Mouse (Mus musculus) forebrain, postnatal 0 days (tissue): Measurements from ENCODE around the gene Farsb. TPM values are rescaled to one million over a fixed set of nuclear protein-coding genes. Genes with fewer than 3 reads are reported as not detected.

Experiments
- ATAC-seq: fragments of 200-750 bp; cut with Nextera tagmentation; 2 replicates; pipeline ENCODE4 v1.8.0; 2017; ENCODE audit warnings: mild to moderate bottlenecking, moderate library complexity
- DNase-seq: peaks from one replicate; pipeline ENCODE4 v3.0.0-alpha.2; 2015
- H3K27ac ChIP-seq: fragments of 300-500 bp; sonication (generic); 2 replicates; pipeline ENCODE4 v1.5.1; 2014; ENCODE audit warnings: low read depth, mild to moderate bottlenecking, antibody characterized with exemption, low read length, moderate library complexity, mixed read lengths
- H3K27me3 ChIP-seq: fragments of 300-500 bp; sonication (generic); 2 replicates; pipeline ENCODE4 v1.6.1; 2014; ENCODE audit warnings: mild to moderate bottlenecking, low read length, mixed read lengths; ENCODE audit not compliant: insufficient read depth
- H3K36me3 ChIP-seq: fragments of 300-500 bp; sonication (generic); 2 replicates; pipeline ENCODE4 v1.6.1; 2014; ENCODE audit warnings: mild to moderate bottlenecking, moderate library complexity; ENCODE audit not compliant: insufficient read depth
- H3K4me1 ChIP-seq: fragments of 300-500 bp; sonication (generic); 2 replicates; pipeline ENCODE4 v1.6.1; 2014; ENCODE audit warnings: antibody characterized with exemption; ENCODE audit not compliant: insufficient read depth
- H3K4me2 ChIP-seq: fragments of 300-500 bp; sonication (generic); 2 replicates; pipeline ENCODE4 v1.6.1; 2014; ENCODE audit warnings: low read depth, mild to moderate bottlenecking, moderate library complexity
- H3K4me3 ChIP-seq: fragments of 300-500 bp; sonication (generic); 2 replicates; pipeline ENCODE4 v1.5.1; 2014; ENCODE audit warnings: low read depth, low read length, mixed read lengths
- H3K9ac ChIP-seq: fragments of 300-500 bp; sonication (generic); 2 replicates; pipeline ENCODE4 v1.6.1; 2014; ENCODE audit warnings: mild to moderate bottlenecking
- H3K9me3 ChIP-seq: fragments of 300-500 bp; sonication (generic); 2 replicates; pipeline ENCODE4 v1.6.1; 2016; ENCODE audit warnings: low read length
- CTCF ChIP-seq: sonication (generic); IDR thresholded peaks from 2 replicates; pipeline ENCODE4 v1.5.1; 2016; ENCODE audit warnings: antibody characterized with exemption, control low read depth, low read depth
- WGBS: fragments of 180-500 bp; shearing (Covaris S2); extraction: QIAGEN DNeasy Blood & Tissue Kit; methylation state at CpG from one replicate; pipeline ENCODE4 v1.1.7; 2014; 5-methylcytosine and 5-hydroxymethylcytosine counted together
- polyA plus RNA-seq: library from polyadenylated mRNA; unstranded; fragments of >200 nt; fragmentation: Nextera tagmentation; extraction: Ambion mirVana; gene quantifications from 2 replicates; pipeline ENCODE4 v1.2.1, GENCODE M21; 2015
- total RNA-seq: library from RNA; depleted of rRNA; stranded (reverse); fragments of >200 nt; gene quantifications from 2 replicates; pipeline ENCODE4 v1.2.3, GENCODE M21; 2014

Farsb gene
- total and polyA plus RNA-seq, 2 experiments from 2014 or later: 90.6 to 154 TPM

GRCm38 (mm10) chr1:78420271-78420670, 68.4 kb downstream of the Farsb start:
- ATAC-seq: no peak
- Histone ChIP-seq H3K36me3 (peaks cover 11% of the 10 kb centered on the region; the same call in 1 of the 2 replicates), H3K27me3 (no peaks in the 10 kb centered on the region), H3K4me3 (no peak overlapping the region), H3K27ac (no peak overlapping the region), H3K4me2 (no peak overlapping the region), H3K9ac (no peak overlapping the region), H3K9me3 (no peaks in the 10 kb centered on the region), H3K4me1 (no peaks in the 10 kb centered on the region)
- no peak for TF ChIP-seq CTCF
- WGBS: 93% methylated on average over 6 of the region's 6 CpGs
- DNase-seq: no peak

- Histone ChIP-seq H3K27ac (no peak overlapping the region), H3K4me2 (no peak overlapping the region), H3K36me3 (peaks cover 12% of the 10 kb centered on the region; the same call in 1 of the 2 replicates), H3K27me3 (no peaks in the 10 kb centered on the region), H3K4me1 (no peaks in the 10 kb centered on the region), H3K4me3 (no peak overlapping the region), H3K9ac (no peak overlapping the region), H3K9me3 (no peaks in the 10 kb centered on the region)
- TF ChIP-seq CTCF: peak; percentile 73
- DNase-seq (peak; percentile 76), ATAC-seq (peak; percentile 71)
- WGBS: 49% methylated on average over 4 of the region's 4 CpGs
Measured at GRCm38 (mm10) chr1:78419593-78419992, 69.1 kb downstream of the Farsb start.

GRCm38 (mm10) chr1:78417154-78417911, 71.4 kb downstream of the Farsb start:
- Histone ChIP-seq H3K4me1 (no peaks in the 10 kb centered on the region), H3K4me3 (no peak overlapping the region), H3K27me3 (no peaks in the 10 kb centered on the region), H3K9me3 (no peaks in the 10 kb centered on the region), H3K4me2 (no peak overlapping the region), H3K36me3 (peaks cover 10% of the 10 kb centered on the region; the same call in 1 of the 2 replicates), H3K9ac (no peak overlapping the region), H3K27ac (no peak overlapping the region)
- no peak for DNase-seq
- TF ChIP-seq CTCF: no peak
- no peak for ATAC-seq
- 96% methylated on average over 9 of the region's 9 CpGs for WGBS

- no peak for TF ChIP-seq CTCF
- no peak overlapping the region for H3K4me2 ChIP-seq
- WGBS: 89% methylated on average over 5 of the region's 5 CpGs
- H3K27me3 ChIP-seq: no peaks in the 10 kb centered on the region
- no peaks in the 10 kb centered on the region for H3K4me1 ChIP-seq
- no peak overlapping the region for H3K4me3 ChIP-seq
- no peak overlapping the region for H3K27ac ChIP-seq
- no peak for ATAC-seq
- peaks cover 2% of the 10 kb centered on the region; the same call in 1 of the 2 replicates for H3K36me3 ChIP-seq
- H3K9me3 ChIP-seq: no peaks in the 10 kb centered on the region
- no peak for DNase-seq
- H3K9ac ChIP-seq: no peak overlapping the region
Measured at GRCm38 (mm10) chr1:78414421-78414820, 74.3 kb downstream of the Farsb start.

GRCm38 (mm10) chr1:78412668-78413067, 76.0 kb downstream of the Farsb start:
- H3K9me3 ChIP-seq: no peaks in the 10 kb centered on the region
- ATAC-seq: no peak
- no peaks in the 10 kb centered on the region for H3K4me1 ChIP-seq
- no peak for TF ChIP-seq CTCF
- H3K9ac ChIP-seq: no peak overlapping the region
- no peak for DNase-seq
- H3K36me3 ChIP-seq: 0 out of 2 replicates have a peak, but pooled peaks cover 2% of the 10 kb centered on the region
- 39% methylated on average over 7 of the region's 7 CpGs for WGBS
- no peak overlapping the region for H3K27ac ChIP-seq
- H3K4me3 ChIP-seq: no peak overlapping the region
- H3K27me3 ChIP-seq: no peaks in the 10 kb centered on the region
- H3K4me2 ChIP-seq: no peak overlapping the region

- ATAC-seq (no peak), DNase-seq (no peak)
- 90% methylated on average over 2 of the region's 2 CpGs for WGBS
- Histone ChIP-seq H3K9ac (no peak overlapping the region), H3K36me3 (no peaks in the 10 kb centered on the region), H3K4me1 (no peaks in the 10 kb centered on the region), H3K4me3 (no peak overlapping the region), H3K27ac (no peak overlapping the region), H3K27me3 (no peaks in the 10 kb centered on the region), H3K4me2 (no peak overlapping the region), H3K9me3 (no peaks in the 10 kb centered on the region)
- TF ChIP-seq CTCF: no peak
Measured at GRCm38 (mm10) chr1:78409396-78409795, 79.3 kb downstream of the Farsb start.

GRCm38 (mm10) chr1:78401413-78401812, 87.3 kb downstream of the Farsb start:
- WGBS: 94% methylated on average over 4 of the region's 4 CpGs

More at GRCm38 (mm10) chr1:78401413-78401812, 87.3 kb downstream of the Farsb start:
- Histone ChIP-seq H3K4me1 (no peaks in the 10 kb centered on the region), H3K27me3 (no peaks in the 10 kb centered on the region), H3K36me3 (no peaks in the 10 kb centered on the region), H3K9ac (no peak overlapping the region), H3K27ac (no peak overlapping the region), H3K4me3 (no peak overlapping the region), H3K9me3 (no peaks in the 10 kb centered on the region), H3K4me2 (no peak overlapping the region)
- no peak for TF ChIP-seq CTCF
- DNase-seq: no peak
- no peak for ATAC-seq
